Mouse (Mus musculus): ENCODE measurements around the gene Slco4a1. TPM values are rescaled to one million over a fixed set of nuclear protein-coding genes. Genes with fewer than 3 reads are reported as not detected.

Gene Slco4a1
- polyA plus RNA-seq (2014; fragmentation: Nextera tagmentation; extraction: Ambion mirVana) = 0.35 TPM in 1 of 2 replicates, not detected in the other

GRCm38 (mm10) chr2:180455723-180456698 lies at the start of gene Slco4a1:
Slco4a1 (plus strand) TSS chr2:180456245.
- WGBS (ENCODE audit: insufficient replicate concordance) = 2% methylated on average over 65 of the region's 65 CpGs
- Histone ChIP-seq H3K4me2 (peak within 1 kb of the TSS; percentile 93), H3K27me3 (ENCODE audit: control insufficient read depth, insufficient read depth, low read length) (peaks cover 30% of the 10 kb centered on the region), H3K9ac (ENCODE audit: low read depth, low read length) (peak within 1 kb of the TSS; percentile 39; the same call in 1 of the 2 replicates), H3K36me3 (ENCODE audit: control insufficient read depth, insufficient read depth, low read length) (no peaks in the 10 kb centered on the region), H3K9me3 (replicated peaks; ENCODE audit: control insufficient read depth, low read length) (no peaks in the 10 kb centered on the region), H3K27ac (ENCODE audit: low read depth, low read length) (no peak within 1 kb of the TSS), H3K4me1 (ENCODE audit: control insufficient read depth, insufficient read depth, low read length) (peaks cover 6% of the 10 kb centered on the region; the same call in 1 of the 2 replicates), H3K4me3 (ENCODE audit: low read depth, low read length) (peak within 1 kb of the TSS; percentile 55)
- ATAC-seq (replicated peaks; ENCODE audit: insufficient number of reproducible peaks, low FRiP score, low TSS enrichment) = peak; percentile 91

- Histone ChIP-seq H3K27ac (ENCODE audit: low read depth, low read length) (no peak overlapping the region), H3K36me3 (ENCODE audit: control insufficient read depth, insufficient read depth, low read length) (no peaks in the 10 kb centered on the region), H3K27me3 (ENCODE audit: control insufficient read depth, insufficient read depth, low read length) (no peaks in the 10 kb centered on the region), H3K4me1 (ENCODE audit: control insufficient read depth, insufficient read depth, low read length) (no peaks in the 10 kb centered on the region), H3K4me3 (ENCODE audit: low read depth, low read length) (no peak overlapping the region), H3K9ac (ENCODE audit: low read depth, low read length) (no peak overlapping the region), H3K4me2 (no peak overlapping the region), H3K9me3 (replicated peaks; ENCODE audit: control insufficient read depth, low read length) (no peaks in the 10 kb centered on the region)
- 24% methylated on average over 2 of the region's 2 CpGs for WGBS (ENCODE audit: insufficient replicate concordance)
- ATAC-seq (replicated peaks; ENCODE audit: insufficient number of reproducible peaks, low FRiP score, low TSS enrichment) = no peak
These were observed 47.6 kb upstream of the Slco4a1 start for GRCm38 (mm10) chr2:180408410-180408809.

DNA sequence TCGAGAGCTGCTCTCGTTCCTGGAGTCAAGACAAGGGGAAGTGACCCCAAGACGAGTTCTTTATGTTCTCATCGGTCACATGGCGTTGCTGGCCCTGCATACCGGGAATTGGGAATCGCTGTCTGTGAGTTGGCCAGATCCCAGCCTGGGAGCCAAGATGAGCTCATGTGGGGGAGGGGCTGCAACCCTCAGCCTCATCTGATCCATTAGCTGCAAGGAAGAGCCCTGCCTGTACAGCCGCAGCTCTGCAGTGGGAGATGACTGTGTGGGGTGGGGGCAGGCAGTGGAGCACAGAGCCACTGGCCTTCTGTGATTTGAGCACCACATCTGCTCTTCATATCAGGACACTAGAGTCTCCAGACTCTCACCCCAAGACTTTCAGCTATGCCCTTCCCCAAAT lies 45.6 kb upstream of the Slco4a1 start:
- H3K4me1 ChIP-seq (ENCODE audit: control insufficient read depth, insufficient read depth, low read length) = no peaks in the 10 kb centered on the region
- H3K9me3 ChIP-seq (replicated peaks; ENCODE audit: control insufficient read depth, low read length) = no peaks in the 10 kb centered on the region
- no peak overlapping the region for H3K9ac ChIP-seq (ENCODE audit: low read depth, low read length)
- no peaks in the 10 kb centered on the region for H3K36me3 ChIP-seq (ENCODE audit: control insufficient read depth, insufficient read depth, low read length)
- H3K27ac ChIP-seq (ENCODE audit: low read depth, low read length) = no peak overlapping the region
- no peaks in the 10 kb centered on the region for H3K27me3 ChIP-seq (ENCODE audit: control insufficient read depth, insufficient read depth, low read length)
- H3K4me3 ChIP-seq (ENCODE audit: low read depth, low read length) = no peak overlapping the region
- H3K4me2 ChIP-seq = no peak overlapping the region
- no peak for ATAC-seq (replicated peaks; ENCODE audit: insufficient number of reproducible peaks, low FRiP score, low TSS enrichment)
- 52% methylated on average over 8 of the region's 8 CpGs for WGBS (ENCODE audit: insufficient replicate concordance)

GRCm38 (mm10) chr2:180411013-180411412 lies 45.0 kb upstream of the Slco4a1 start:
- Histone ChIP-seq H3K4me3 (ENCODE audit: low read depth, low read length) (no peak overlapping the region), H3K9ac (ENCODE audit: low read depth, low read length) (no peak overlapping the region), H3K27ac (ENCODE audit: low read depth, low read length) (no peak overlapping the region), H3K9me3 (replicated peaks; ENCODE audit: control insufficient read depth, low read length) (no peaks in the 10 kb centered on the region), H3K4me1 (ENCODE audit: control insufficient read depth, insufficient read depth, low read length) (no peaks in the 10 kb centered on the region), H3K27me3 (ENCODE audit: control insufficient read depth, insufficient read depth, low read length) (no peaks in the 10 kb centered on the region), H3K36me3 (ENCODE audit: control insufficient read depth, insufficient read depth, low read length) (no peaks in the 10 kb centered on the region), H3K4me2 (no peak overlapping the region)
- WGBS (ENCODE audit: insufficient replicate concordance) = 12% methylated on average over 8 of the region's 8 CpGs
- ATAC-seq (replicated peaks; ENCODE audit: insufficient number of reproducible peaks, low FRiP score, low TSS enrichment) = no peak

DNA sequence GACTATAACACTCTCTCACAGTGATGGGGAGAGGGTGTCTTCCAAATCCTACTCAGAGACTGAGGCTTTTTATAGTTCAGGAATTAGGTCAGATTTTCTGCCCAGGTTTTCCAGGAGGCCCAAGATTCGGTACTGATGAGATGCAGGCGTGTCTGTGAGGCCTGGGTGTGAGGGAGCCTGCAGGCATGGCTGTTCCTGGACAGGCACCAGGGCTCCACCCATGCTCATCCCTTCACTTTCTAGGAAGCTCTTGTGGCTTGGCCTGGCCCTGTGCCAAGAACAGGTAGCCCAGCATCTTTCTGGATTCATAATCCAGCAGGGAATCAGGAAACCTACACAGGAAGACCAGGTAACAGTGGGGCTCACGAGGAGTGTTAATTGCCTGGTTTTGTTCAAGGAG lies 40.4 kb upstream of the Slco4a1 start:
- H3K4me2 ChIP-seq = no peak overlapping the region
- no peak overlapping the region for H3K27ac ChIP-seq (ENCODE audit: low read depth, low read length)
- no peaks in the 10 kb centered on the region for H3K4me1 ChIP-seq (ENCODE audit: control insufficient read depth, insufficient read depth, low read length)
- H3K9ac ChIP-seq (ENCODE audit: low read depth, low read length) = no peak overlapping the region
- H3K36me3 ChIP-seq (ENCODE audit: control insufficient read depth, insufficient read depth, low read length) = no peaks in the 10 kb centered on the region
- H3K27me3 ChIP-seq (ENCODE audit: control insufficient read depth, insufficient read depth, low read length) = no peaks in the 10 kb centered on the region
- H3K4me3 ChIP-seq (ENCODE audit: low read depth, low read length) = no peak overlapping the region
- 56% methylated on average over 3 of the region's 3 CpGs for WGBS (ENCODE audit: insufficient replicate concordance)
- H3K9me3 ChIP-seq (replicated peaks; ENCODE audit: control insufficient read depth, low read length) = no peaks in the 10 kb centered on the region
- ATAC-seq (replicated peaks; ENCODE audit: insufficient number of reproducible peaks, low FRiP score, low TSS enrichment) = no peak

DNA sequence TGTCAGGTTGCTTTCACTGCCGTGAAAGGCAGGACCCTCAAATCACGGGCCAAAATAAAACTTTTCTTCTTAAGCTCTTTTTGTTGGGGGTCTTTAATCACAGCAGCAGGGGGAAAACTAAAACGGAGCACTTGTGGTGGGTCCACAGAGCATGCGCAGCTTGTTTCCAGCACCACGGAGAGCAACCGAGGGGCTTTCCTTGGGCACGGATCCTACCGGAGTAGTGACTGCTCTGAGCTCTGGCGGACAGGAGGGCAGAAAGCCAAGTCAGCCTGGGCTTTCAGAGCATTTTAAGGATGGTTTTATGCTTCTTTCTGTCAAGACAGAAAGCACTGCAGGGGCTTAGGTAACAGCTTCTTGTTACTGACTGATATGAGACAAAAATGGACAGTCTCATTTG lies 38.3 kb upstream of the Slco4a1 start:
- Histone ChIP-seq H3K9ac (ENCODE audit: low read depth, low read length) (no peak overlapping the region), H3K9me3 (replicated peaks; ENCODE audit: control insufficient read depth, low read length) (no peaks in the 10 kb centered on the region), H3K4me1 (ENCODE audit: control insufficient read depth, insufficient read depth, low read length) (no peaks in the 10 kb centered on the region), H3K27ac (ENCODE audit: low read depth, low read length) (no peak overlapping the region), H3K4me2 (no peak overlapping the region), H3K4me3 (ENCODE audit: low read depth, low read length) (no peak overlapping the region), H3K36me3 (ENCODE audit: control insufficient read depth, insufficient read depth, low read length) (no peaks in the 10 kb centered on the region), H3K27me3 (ENCODE audit: control insufficient read depth, insufficient read depth, low read length) (peaks cover 4% of the 10 kb centered on the region; the same call in 1 of the 2 replicates)
- 19% methylated on average over 9 of the region's 9 CpGs for WGBS (ENCODE audit: insufficient replicate concordance)
- ATAC-seq (replicated peaks; ENCODE audit: insufficient number of reproducible peaks, low FRiP score, low TSS enrichment) = no peak

DNA sequence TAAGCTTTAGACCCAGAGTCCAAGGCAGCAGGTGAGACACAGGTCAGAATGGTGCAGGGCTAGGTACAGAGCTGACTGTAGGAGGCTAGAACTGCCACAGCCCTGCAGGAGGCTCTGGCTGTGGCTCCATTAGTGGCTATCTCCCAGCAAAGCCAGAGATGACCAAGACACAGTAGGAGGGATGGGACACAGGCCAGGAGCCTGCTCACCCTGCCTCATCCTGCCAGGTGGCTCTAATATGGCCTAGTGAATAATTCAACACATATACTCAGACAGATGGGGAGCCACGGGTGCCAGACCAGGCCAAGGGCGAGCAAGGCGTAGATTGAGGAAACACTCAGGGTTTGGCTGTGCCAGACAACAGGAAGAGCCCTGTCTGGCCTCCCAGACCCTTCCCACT lies 35.4 kb upstream of the Slco4a1 start:
- WGBS (ENCODE audit: insufficient replicate concordance) = 84% methylated on average over 3 of the region's 3 CpGs
- Histone ChIP-seq H3K4me2 (no peak overlapping the region), H3K27ac (ENCODE audit: low read depth, low read length) (no peak overlapping the region), H3K9ac (ENCODE audit: low read depth, low read length) (no peak overlapping the region), H3K4me1 (ENCODE audit: control insufficient read depth, insufficient read depth, low read length) (no peaks in the 10 kb centered on the region), H3K4me3 (ENCODE audit: low read depth, low read length) (no peak overlapping the region), H3K27me3 (ENCODE audit: control insufficient read depth, insufficient read depth, low read length) (peaks cover 4% of the 10 kb centered on the region; the same call in 1 of the 2 replicates), H3K36me3 (ENCODE audit: control insufficient read depth, insufficient read depth, low read length) (no peaks in the 10 kb centered on the region), H3K9me3 (replicated peaks; ENCODE audit: control insufficient read depth, low read length) (no peaks in the 10 kb centered on the region)
- ATAC-seq (replicated peaks; ENCODE audit: insufficient number of reproducible peaks, low FRiP score, low TSS enrichment) = no peak

- Histone ChIP-seq H3K36me3 (ENCODE audit: control insufficient read depth, insufficient read depth, low read length) (no peaks in the 10 kb centered on the region), H3K4me3 (ENCODE audit: low read depth, low read length) (no peak overlapping the region), H3K9me3 (replicated peaks; ENCODE audit: control insufficient read depth, low read length) (no peaks in the 10 kb centered on the region), H3K9ac (ENCODE audit: low read depth, low read length) (no peak overlapping the region), H3K27me3 (ENCODE audit: control insufficient read depth, insufficient read depth, low read length) (peaks cover 4% of the 10 kb centered on the region; the same call in 1 of the 2 replicates), H3K4me1 (ENCODE audit: control insufficient read depth, insufficient read depth, low read length) (peaks cover 11% of the 10 kb centered on the region), H3K27ac (ENCODE audit: low read depth, low read length) (no peak overlapping the region), H3K4me2 (no peak overlapping the region)
- ATAC-seq (replicated peaks; ENCODE audit: insufficient number of reproducible peaks, low FRiP score, low TSS enrichment) = no peak
- 42% methylated on average over 2 of the region's 2 CpGs for WGBS (ENCODE audit: insufficient replicate concordance)
These were observed 30.9 kb upstream of the Slco4a1 start for GRCm38 (mm10) chr2:180425115-180425514.

Measured in heart, embryonic 11.5 days (tissue).